Mouse (Mus musculus) granulocyte monocyte progenitor cell, adult 5-6 weeks (primary cell): ENCODE measurements around the gene Ahsa2. TPM values are rescaled to one million over a fixed set of nuclear protein-coding genes. Genes with fewer than 3 reads are reported as not detected.
A peak's percentile ranks its signal among the peaks of the same experiment; 100 is the strongest.
"Not testable (repeated sequence)": the region's sequence is repeated elsewhere in the genome, so short reads cannot be mapped to it uniquely, and the experiment has no call there.

Experiments
- ATAC-seq: replicated peaks from 2 replicates; pipeline ENCODE4 v1.8.0; 2016; ENCODE audit warnings: mild to moderate bottlenecking, moderate TSS enrichment, inconsistent platforms; ENCODE audit not compliant: poor library complexity, severe bottlenecking
- total RNA-seq, 2 experiments: library from RNA; stranded (forward) in 1 of 2; stranded (reverse) in 1 of 2; fragments of 200-712, 200-1000 nt in 1 of 2; fragments of >200 nt in 1 of 2; fragmentation: Nextera tagmentation in 1 of 2; gene quantifications; 2 replicates each; pipeline ENCODE4 v1.2.3; 2014 to 2017

Ahsa2 gene
- total RNA-seq (2014; fragmentation: Nextera tagmentation) (25.6 and 37.4 TPM in 2 replicates), total RNA-seq (2017) (50.6 and 68.7 TPM in 2 replicates)

DNA sequence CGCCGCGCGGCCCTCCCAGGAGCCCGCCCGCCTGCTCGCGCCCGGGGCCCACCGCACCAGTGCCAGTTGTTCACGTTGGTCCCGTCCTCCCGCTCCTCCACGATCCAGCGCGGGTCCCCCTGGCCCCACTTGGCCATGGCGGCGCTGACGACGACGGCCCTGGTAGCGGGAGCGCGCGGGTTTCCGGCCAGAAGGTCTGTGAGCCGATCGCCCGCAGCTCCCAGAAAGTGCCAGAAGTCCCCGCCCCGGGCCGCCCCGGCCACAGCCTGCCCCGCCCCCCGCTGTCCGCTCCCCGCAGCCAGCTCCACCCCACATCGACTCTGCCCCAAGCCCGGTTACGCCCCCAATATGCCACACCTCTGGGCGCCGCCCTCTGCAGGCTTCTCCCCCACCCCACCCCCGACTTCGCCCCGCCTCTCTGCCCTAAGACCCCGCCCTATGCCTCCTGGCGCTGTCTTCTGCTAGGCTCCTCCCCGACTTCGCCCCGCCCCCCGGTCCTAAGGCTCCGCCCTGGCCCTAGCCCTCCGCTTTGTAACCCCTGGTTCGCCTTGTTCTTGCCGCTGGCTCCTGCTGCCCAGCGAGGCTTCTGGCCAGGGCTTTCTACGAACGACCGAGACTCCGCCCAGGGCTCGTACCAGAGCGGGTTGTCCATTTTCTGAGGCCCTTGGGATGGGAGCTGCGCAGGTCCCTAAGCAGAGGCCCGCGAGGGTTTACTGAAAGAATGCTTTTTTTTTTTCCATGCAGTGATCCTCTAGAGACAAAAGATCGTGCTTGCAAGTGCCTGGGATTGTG, at the start of gene Ahsa2:
Ahsa2 (minus strand) TSS at position 313 of the 792 bp plus-strand sequence.
- ATAC-seq: peak; percentile 89

DNA sequence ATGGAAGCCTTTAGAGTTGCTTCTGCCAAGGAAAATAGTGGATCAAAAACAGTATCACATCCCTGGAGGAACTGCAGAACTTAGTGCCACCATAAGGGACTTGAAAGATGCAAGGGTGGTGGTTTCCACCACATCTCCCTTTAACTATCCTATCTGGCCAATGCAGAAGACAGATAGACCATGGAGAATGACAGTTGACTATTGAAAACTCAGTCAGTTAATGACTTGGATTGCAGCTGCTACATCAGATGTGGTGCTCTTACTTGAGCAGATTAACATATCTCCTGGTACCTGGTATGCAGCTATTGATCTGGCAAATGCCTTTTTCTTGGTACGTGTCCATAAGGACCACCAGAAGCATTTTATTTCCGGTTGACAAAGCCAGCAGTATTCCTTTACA, 39.6 kb upstream of the Ahsa2 start:
- ATAC-seq: no peak

DNA sequence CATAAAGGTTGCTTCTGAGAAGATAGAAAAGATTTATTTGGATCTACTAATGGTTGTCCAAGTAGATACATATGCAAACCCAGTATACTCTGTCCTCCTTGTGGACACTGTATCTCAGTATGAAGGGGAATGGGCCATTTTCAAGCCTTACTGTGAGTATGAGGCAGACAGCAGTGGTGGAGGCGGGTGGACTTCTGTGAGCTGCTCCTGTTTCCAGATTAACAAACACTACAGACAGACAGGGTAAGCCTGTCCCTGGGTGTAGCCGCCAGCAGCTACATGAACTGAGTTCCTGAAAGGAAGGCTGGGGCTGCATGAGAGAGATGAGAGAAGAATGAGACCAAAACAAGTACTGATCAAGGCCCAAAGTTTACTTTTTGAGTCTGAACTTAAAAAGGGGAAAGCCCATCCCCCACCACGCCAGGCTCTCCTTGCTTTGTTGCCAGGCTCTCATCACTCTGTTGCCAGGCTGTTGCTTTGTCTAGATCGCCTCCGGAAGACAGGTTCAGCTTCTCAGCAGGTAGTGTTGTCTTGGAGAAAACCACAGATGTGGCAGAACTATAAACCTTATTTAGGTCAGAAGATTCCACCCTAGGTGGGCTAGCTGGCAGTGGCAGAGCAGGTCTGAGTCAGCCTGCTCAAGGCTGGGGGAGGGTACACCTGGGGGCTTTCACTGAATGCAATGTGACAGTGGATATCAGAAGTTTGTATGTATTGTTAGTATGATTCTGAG, 22.8 kb upstream of the Ahsa2 start, which contains the start of gene 1700093K21Rik:
1700093K21Rik (minus strand) TSS at position 683 of the 733 bp plus-strand sequence.
- ATAC-seq: no peak

DNA sequence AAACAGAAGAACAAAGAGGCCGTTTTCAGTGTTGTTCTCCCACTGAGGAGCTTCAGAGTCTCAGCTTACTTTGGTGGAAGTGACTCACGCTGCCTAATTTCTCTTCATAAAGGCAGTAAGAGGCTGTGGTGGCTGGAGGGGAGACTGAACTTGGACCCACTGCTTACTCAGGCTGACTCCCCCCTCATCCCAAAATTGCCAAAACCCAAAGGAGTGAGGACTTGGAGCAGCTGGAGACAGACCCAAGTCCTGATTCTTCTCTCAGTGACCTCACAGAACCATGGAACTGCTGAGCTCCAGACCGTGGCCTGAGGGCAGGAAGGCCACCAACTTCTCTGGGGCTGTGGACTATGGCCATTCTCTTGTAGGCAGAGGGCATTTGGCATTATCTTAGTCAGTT, 21.2 kb upstream of the Ahsa2 start:
- no peak for ATAC-seq

DNA sequence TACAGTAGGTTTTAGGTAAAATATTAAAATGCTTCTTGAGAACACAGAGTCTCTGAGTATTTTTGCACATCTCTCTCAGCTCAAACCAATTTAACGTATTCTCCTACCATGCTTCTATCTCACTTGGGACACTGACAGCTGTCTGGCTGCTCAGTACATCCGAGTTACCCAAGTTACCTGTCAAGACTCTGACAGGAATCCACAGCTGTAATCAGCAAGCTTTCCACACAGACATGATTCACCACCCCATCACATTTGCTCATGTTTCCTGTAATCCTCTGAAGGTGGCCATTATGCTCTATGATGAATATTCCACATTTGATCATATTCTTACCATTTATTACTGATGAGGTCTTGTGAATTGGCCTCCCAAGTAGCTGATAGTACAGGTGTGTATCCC, 17.5 kb upstream of the Ahsa2 start:
- ATAC-seq: no peak

DNA sequence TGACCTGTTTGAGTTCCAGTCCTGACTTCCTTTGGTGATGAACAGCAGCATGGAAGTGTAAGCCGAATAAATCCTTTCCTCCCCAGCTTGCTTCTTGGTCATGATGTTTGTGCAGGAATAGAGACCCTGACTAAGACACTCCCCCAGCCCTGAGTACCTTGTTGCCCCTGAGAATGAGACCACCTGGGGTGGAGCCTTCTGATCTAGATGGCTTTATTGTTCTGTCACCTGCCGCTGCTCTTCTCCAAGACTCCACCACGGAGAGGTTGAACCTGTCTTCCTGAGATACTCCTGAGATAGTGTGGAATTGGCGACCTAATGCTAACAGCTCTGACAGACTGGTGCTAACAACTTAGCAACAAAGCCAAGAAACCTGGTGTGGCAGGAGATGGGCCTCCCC, 17.0 kb upstream of the Ahsa2 start:
- ATAC-seq: not testable (repeated sequence)

DNA sequence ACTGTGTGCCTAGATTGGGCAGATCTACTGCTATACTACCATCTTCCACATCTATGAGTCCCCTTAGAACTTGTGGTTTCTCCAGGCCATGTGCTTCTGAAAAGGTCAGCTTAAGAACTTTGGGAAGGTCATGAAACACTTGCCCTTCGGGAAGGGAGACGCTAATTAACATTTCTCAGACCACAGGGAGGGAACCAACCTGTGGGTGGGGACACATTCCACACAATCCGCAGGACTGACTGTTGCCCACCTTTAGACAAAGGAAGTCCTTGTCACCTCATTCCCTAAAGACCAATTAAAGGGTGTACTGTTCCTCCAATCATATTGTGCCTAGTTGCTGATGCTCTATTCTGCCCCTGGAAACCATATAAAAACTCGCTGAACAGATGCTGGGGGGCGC, 7.0 kb upstream of the Ahsa2 start:
- not testable (repeated sequence) for ATAC-seq

DNA sequence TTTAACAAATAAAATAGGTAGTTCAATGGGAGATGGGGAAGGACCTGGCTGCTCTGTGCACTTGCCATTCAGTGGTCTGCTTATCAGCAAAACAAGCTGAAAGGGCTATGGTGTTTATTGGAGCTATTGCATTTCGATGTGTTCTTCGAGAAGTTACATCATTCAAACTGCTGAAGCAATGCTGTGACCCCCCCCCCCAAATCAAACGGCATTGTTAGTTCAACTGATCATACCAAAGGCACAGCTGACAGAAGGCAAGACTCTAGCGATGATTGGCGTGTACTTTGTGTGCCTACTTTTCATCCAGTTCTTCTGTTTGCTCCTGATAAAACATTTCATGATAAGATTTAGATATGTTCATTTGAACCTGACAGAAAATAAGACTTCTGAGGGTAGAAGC, 779 bp upstream of the Ahsa2 start:
- no peak for ATAC-seq

DNA sequence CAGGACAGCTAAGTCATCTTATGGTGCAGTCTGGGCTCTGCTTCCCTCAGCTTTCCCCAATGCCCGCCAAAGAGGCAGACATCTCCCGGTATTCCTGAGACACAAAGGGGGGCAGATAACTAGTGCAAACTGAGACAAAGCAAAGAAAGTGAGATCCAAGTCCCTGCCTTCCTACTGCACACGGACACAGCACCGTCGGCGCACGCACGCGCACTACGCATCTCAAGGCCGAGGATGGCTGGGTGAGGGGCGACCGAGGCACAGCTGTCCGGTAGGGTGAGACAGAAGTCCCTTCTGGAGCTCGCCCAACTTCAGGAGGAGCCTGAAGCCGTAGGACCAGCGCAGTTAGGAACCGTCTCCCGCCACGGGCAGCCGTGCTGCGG, 504 bp downstream of the Ahsa2 start:
- peak; percentile 35 for ATAC-seq

DNA sequence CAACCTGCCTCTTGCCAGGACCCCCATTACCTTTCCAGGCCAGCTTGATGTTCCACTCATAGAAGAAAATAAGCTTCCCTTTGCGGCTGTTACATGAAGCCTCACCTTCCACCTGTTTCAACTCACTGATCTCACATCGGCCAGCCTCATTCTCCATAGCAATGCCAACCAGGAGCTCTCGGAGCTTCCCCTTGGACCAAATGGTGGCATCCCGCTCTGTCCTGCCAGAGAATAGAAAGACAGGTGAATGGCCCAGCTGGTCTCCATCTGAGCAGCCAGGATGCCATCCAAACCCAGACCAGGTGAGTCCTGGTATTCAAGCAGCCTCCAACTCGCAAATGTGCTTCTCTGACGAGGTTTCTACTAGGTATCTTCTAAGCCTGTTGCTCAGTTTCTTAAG, 1.2 kb downstream of the Ahsa2 start:
- ATAC-seq: no peak

DNA sequence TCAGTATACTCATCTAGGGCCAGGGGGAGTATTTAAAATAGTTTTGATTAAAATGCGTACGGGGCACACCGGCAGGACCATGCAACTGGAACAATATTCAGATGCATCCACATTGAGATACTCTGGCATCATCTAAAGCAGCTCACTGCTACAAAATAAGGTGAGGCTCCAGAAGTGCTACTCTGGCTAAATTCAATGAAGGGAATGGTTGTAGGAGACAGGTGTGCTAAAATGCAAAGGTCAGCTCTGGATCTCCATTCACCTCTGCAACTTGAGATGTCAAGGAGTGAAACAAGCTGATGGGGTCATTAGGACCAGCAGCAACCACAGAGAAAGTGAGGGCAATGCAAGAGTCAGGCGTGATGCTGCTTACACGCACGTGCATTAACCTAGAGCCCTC, 2.6 kb downstream of the Ahsa2 start:
- no peak for ATAC-seq

DNA sequence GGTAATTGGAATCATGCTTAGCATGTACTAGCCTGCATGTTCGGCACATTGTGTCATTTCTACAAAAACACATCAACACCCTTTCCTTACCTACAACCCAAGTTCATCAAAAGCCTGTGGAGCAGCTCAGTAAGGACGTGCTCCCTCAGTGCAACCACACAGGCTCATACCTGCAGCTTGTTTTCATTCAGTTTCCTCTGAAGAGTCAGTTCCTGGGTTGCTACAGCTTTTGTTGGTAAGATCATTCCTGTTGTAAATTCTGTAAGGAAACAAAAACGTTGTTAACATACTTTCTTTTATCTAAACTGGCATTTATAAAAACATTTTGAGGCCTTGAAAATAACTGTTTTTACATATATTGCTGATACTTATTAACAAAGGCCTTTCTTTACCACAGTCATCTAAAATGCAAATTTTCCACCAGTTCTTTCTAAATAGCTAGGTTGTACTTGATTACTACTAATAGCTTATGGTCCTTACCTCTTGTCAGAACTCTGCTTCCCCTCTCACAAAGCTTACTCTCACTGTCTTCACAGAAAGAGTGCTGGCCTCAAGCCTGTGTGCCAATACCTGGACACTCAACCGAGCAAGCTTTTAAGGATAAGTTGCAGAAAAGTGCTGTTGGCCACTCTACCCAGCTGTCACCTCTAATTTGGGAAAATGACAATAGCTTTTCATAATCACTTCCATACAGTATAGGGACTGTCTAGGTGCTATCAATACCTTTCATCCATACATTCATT, 5.6 kb downstream of the Ahsa2 start:
- ATAC-seq: no peak

DNA sequence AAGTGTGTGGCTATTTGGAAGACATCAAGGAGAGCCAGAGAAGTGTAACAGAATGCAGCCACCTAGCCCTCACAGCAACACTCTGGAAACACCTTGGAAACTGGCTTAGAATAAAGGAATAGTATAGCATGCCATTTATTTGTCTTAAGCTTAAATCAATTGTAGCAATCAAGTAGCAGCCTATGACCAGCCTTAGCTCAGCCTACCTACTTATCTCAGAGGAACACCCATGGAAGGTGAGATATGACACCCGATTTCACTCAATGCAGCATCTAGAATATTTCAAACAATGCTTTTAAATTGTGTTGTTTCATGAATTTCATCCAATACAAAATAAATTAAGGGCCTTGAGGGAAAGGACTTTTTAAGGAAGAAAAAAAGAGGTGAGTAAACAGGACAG, 7.9 kb downstream of the Ahsa2 start:
- no peak for ATAC-seq

DNA sequence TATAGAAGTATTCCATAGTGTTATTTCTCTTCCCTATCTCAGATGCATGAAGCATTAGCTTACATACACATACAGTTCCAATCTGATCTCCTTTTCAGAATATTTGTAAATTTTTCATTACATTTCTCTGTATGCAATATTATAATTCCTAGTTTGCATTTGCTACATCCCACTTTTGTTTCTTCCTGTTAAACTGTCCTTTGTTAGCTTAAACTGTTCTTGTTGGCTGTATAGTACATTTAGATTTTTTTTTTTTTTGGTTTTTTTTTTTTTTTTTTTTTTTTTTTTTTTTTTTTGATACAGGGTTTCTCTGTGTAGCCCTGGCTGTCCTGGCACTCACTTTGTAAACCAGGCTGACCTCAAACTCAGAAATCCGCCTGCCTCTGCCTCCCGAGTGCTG, 32.0 kb downstream of the Ahsa2 start:
- not testable (repeated sequence) for ATAC-seq

Other genes with a start within 250 kb of the Ahsa2 start
- gene Xpo1, start 242.0 kb downstream of the Ahsa2 start, total RNA-seq (2014; fragmentation: Nextera tagmentation): 99.8 and 102 TPM in 2 replicates
- gene Xpo1, start 242.0 kb downstream of the Ahsa2 start, total RNA-seq (2017): 272 and 274 TPM in 2 replicates
- gene Usp34, start 191.1 kb downstream of the Ahsa2 start, total RNA-seq (2014; fragmentation: Nextera tagmentation): 59.9 and 62.7 TPM in 2 replicates
- gene Usp34, start 191.1 kb downstream of the Ahsa2 start, total RNA-seq (2017): 46.4 and 50.7 TPM in 2 replicates
- not detected in 2 replicates for gene 1700093K21Rik, start 23.1 kb upstream of the Ahsa2 start, total RNA-seq (2014; fragmentation: Nextera tagmentation)
- gene 1700093K21Rik, start 23.1 kb upstream of the Ahsa2 start, total RNA-seq (2017): not detected in 2 replicates
- gene 0610010F05Rik, start 135.6 kb upstream of the Ahsa2 start, total RNA-seq (2014; fragmentation: Nextera tagmentation): 19.7 and 21.2 TPM in 2 replicates
- 31.8 and 32.7 TPM in 2 replicates for gene 0610010F05Rik, start 135.6 kb upstream of the Ahsa2 start, total RNA-seq (2017)
- gene Pus10, start 167.6 kb upstream of the Ahsa2 start, total RNA-seq (2014; fragmentation: Nextera tagmentation): 34.6 and 48.5 TPM in 2 replicates
- gene Pus10, start 167.6 kb upstream of the Ahsa2 start, total RNA-seq (2017): 69.1 and 69.6 TPM in 2 replicates
- 11.2 and 18.0 TPM in 2 replicates for gene Pex13, start 167.9 kb upstream of the Ahsa2 start, total RNA-seq (2014; fragmentation: Nextera tagmentation)
- gene Pex13, start 167.9 kb upstream of the Ahsa2 start, total RNA-seq (2017): 17.0 and 38.1 TPM in 2 replicates